Mouse (Mus musculus) kidney, adult 11 months (tissue): ENCODE data around the gene Pex11g.

Experiments
- DNase-seq: peaks from one replicate; pipeline ENCODE4 v3.0.0; 2022

Gene Pex11g

GRCm38 (mm10) chr8:3467006-3467885 is at the start of gene Pex11g:
Gene Pex11g, minus strand, starts transcription at chr8:3467680.
- DNase-seq = peak; percentile 99

DNA sequence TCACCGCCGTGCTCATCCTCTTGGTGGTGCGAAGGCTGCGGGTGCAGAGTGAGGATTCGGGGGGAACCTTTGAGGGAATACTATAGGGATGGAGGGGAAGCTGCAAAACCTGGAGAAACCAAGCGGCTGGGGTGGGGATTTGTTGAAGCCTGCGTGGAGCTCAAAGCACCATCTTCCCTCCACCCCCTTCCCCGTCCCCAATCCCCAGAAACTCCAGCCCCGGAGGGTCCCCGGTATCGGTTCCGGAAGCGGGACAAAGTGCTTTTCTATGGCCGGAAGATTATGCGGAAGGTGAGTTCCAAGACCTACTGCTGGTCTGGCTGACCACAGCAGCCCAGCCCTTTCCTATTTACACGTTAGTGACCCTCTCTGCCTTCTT is 49.6 kb upstream of the Pex11g start:
- no peak for DNase-seq

- peak; percentile 96 for DNase-seq
Measured at GRCm38 (mm10) chr8:3516450-3517116, 49.1 kb upstream of the Pex11g start.

DNA sequence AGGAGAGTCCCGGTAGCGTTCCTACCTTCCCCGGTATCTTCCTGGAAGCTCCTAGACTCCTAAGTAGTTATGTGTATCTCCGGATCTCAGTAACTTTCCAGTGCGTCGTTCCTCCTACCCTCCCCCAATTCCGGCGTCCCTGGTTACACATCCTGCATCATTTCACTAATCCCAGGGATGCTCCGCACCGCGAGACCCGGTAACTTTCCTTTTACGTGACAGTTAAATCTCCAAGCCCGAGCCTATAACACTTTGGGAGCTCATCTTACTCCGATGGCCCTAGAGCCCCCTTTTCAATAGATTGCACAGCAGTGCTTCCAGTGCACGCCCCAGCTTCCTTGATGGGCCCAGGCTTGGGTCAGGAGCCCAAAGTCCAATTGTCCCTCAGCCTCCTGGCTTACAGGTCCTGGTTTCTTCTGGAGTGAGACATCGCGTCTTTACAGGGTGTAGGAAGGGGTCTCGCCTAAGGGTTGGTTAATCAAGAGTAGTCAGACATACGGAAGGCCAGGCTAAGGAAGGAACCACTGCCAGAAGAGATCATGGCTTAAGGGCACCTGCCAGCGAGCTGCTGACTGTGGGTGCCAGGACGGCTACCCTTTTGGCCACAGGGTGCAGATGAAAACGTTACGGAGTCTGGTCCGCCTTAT is 48.4 kb upstream of the Pex11g start:
- DNase-seq = peak; percentile 70

GRCm38 (mm10) chr8:3515260-3515671 is 47.8 kb upstream of the Pex11g start, which contains the start of gene Pnpla6:
Gene Pnpla6, plus strand, starts transcription at chr8:3515384.
- DNase-seq = peak; percentile 90

GRCm38 (mm10) chr8:3514681-3515247 is 47.3 kb upstream of the Pex11g start:
- peak; percentile 29 for DNase-seq

DNA sequence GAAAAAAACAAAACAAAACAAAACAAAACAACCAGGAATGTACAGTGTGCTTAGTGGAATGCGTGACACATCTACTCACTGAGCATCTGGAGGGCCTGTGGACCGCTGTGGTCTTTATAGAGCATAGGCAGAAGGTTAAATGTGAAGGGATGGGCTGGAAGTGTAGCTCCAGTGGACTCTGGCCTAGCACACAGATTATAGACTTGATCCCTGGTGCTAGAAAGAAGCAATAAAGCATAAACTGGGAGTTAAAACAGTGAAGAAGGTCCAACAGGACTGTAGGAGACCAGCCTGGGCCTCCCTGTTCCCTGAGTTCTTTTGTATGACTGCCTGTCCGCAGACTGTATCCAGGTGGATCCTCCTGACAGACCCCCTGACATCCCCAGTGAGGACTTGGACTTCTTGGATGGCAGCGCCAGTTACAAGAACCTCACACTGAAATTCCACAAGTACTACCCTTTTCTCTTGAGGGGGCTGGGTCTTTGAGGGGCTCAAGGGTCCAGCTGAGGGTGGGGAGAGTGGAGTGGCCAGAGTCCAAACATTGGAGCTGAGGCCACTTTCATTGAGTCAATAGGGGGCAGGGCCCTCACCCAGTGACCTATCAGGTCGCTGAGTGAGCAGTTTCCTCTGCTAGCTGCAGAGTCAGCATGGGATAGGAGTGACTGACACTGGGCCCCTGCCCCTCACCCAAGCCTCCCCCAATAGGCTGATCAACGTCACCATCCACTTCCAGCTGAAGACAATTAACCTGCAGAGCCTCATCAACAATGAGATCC is 40.7 kb upstream of the Pex11g start:
- peak; percentile 46 for DNase-seq

DNA sequence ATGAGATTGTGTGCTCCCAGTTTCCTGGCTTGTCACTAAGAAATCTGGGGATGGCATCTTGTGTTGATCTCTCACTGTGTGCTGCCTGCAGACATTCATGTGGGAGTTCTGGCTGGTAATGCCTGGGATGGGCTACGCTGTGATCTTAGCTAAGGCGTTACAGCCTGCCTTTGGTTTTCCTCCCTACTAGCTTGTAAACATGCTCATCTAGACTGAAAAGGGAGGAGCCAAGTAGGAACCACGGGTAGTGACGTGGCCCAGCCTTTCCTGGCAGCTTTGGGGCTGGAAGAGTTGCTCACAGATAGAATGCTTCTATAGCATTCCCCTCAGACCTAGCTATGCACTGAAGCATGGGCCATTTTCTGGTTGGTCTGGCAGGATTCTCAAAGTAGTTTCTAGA is 34.7 kb upstream of the Pex11g start:
- no peak for DNase-seq

GRCm38 (mm10) chr8:3500235-3501090 is 33.0 kb upstream of the Pex11g start, which contains the start of gene Mcoln1:
Gene Mcoln1, plus strand, starts transcription at chr8:3500457.
- peak; percentile 98 for DNase-seq

GRCm38 (mm10) chr8:3499751-3500150 is 32.3 kb upstream of the Pex11g start:
- DNase-seq = no peak

GRCm38 (mm10) chr8:3498583-3498982 is 31.1 kb upstream of the Pex11g start:
- DNase-seq = no peak

DNA sequence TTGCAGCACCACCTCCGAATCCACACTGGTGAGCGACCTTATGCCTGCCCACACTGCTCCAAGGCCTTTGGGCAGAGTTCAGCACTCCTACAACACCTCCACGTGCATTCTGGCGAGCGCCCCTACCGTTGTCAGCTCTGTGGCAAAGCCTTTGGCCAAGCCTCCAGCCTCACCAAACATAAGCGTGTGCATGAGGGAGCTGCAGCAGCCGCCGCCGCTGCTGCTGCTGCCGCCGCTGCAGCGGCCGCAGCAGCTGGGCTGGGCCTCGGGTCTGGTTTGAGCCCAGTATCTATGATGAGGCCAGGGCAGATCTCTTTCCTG is 28.9 kb upstream of the Pex11g start:
- no peak for DNase-seq

DNA sequence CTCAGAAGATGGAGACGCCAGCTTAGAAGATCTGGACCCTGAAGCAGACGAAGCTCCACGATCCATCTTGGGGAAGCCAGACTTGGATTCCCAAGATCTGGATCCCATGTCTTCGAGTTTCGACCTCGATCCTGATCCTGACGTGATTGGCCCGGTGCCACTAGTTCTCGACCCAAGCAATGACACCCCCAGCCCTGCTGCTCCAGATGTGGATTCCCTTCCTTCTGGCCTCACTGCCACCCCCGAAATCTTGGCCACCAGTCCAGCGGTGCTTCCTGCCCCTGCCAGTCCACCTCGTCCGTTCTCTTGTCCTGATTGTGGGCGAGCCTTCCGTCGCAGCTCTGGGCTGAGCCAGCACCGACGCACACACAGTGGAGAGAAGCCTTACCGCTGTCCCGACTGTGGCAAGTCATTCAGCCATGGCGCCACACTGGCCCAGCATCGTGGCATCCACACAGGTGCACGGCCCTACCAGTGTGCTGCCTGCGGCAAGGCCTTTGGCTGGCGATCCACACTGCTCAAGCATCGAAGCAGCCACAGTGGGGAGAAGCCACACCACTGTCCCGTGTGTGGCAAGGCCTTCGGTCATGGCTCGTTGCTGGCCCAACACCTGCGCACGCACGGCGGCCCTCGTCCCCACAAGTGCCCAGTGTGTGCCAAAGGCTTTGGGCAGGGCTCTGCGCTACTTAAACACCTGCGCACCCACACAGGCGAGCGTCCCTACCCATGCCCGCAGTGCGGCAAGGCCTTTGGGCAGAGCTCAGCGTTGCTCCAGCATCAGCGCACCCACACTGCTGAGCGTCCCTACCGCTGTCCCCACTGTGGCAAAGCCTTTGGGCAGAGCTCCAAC is 28.3 kb upstream of the Pex11g start:
- no peak for DNase-seq

GRCm38 (mm10) chr8:3493845-3494208 is 26.3 kb upstream of the Pex11g start:
- DNase-seq = no peak

DNA sequence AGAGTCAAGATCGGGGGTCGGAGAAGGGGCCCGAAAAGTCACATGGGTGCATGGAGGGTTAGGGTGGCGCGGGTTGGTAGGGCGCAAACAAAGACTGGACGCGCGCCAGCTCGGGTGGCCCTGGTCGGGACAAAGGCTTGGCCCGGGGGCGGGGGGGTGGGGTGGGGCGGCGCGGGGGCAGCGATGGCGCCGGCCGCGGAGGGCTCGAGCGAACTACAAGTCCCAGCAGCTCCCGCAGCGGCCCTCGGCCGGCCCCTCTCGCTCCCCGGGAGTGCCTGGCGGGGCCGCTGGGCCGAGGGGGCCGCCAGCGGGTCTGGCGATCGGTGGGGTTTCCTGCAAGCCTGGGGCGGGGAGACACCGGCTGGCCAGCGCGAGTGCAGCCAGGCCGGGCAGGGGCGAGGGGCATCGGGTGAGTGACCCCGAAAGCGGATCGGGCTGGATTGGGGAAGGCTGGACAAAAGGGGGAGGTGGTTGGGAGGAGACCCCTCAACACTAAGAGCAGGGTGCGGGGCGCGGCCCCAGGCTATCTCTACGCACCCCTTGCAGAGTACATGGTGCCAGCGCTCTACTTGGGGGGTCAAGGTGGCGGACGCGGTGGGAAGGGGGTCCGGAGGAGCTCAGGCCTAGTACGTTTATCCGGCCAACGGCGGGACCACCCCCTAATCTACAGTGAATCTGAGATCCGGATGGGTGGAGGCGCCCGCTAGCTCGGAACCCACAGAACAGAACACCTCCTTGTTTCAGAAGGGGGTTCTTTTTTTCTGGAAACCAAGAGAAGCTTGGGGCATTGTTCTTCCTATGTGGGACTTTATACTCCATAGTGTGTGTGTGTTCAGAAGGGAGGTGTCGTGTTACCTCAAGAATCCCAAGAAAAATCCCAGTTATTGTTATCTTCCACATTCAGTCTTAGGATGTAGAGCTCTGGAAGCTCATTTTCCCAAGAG is 25.7 kb upstream of the Pex11g start, which contains the start of gene Zfp358:
Zfp358 (plus strand) TSS at position 238 of the 944 bp plus-strand sequence.
- peak; percentile 58 for DNase-seq

DNA sequence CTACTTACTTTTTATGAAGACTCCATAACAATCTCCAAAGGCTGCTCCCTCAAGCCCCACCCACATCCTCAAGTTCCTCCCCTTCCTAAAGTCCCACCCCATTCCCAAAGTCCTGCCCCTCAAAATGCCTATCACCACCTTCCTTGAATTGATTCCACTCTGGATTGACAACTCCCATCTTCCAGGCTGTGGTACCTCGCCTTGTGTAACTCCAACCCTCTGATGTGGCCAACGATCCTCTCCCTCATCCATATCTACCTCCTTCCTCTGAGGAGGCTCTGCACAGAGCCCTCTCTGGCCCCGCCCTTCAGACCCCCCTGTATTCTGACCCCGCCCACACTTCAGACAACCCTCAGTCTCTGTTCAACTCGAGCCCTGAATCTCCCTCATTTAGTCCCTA is 17.7 kb upstream of the Pex11g start:
- DNase-seq = no peak

- DNase-seq = no peak
Measured at GRCm38 (mm10) chr8:3483546-3483945, 16.1 kb upstream of the Pex11g start.

DNA sequence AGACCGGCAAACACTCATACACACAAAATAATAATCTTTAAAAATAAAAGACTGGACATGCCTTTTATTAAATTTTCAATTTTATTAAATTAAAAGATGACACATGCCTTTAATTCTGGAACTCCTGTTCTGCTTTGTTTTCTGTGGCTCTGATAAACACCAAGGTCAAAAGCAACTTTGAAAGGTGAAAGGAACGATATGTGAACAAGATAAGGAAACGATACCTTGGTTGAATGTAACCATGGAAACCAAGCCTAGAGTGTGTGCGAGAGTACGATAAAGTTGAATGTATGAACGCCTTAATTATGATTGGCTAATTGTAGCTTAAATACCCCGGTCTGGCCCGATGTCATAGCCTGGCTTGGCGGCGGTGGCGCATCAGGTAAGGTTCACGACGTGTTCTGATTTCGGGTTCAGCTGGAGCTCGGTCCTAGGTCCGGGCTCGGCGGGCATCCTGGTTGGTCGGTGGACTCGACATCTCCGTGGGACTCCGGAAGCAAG is 14.8 kb upstream of the Pex11g start:
- DNase-seq = no peak

- no peak for DNase-seq
Measured at GRCm38 (mm10) chr8:3481605-3482004, 14.1 kb upstream of the Pex11g start.
